Mouse (Mus musculus) spleen, postnatal 4 days (tissue): ENCODE data around the gene Aff1.

Experiments used
- DNase-seq, 2 experiments: peaks; one replicate each; pipeline ENCODE4 v3.0.0; 2022; ENCODE audit warnings: low spot score in 2 of 2

Gene Aff1

GRCm38 (mm10) chr5:103693041-103693641, 967 bp downstream of the Aff1 start:
- DNase-seq, result peak in 1 of 2 experiments; percentile 67

- no peak for DNase-seq
Measured at GRCm38 (mm10) chr5:103694094-103694493, 1.9 kb downstream of the Aff1 start.

- DNase-seq, result no peak
Measured at GRCm38 (mm10) chr5:103697875-103698491, 5.8 kb downstream of the Aff1 start.

GRCm38 (mm10) chr5:103698577-103698976, 6.4 kb downstream of the Aff1 start:
- DNase-seq, result no peak

GRCm38 (mm10) chr5:103699537-103699936, 7.4 kb downstream of the Aff1 start:
- peak in 1 of 2 experiments; percentile 30 for DNase-seq

GRCm38 (mm10) chr5:103700661-103701060, 8.5 kb downstream of the Aff1 start:
- DNase-seq, result no peak

GRCm38 (mm10) chr5:103701466-103701865, 9.3 kb downstream of the Aff1 start:
- DNase-seq, result no peak

- DNase-seq, result no peak
Measured at GRCm38 (mm10) chr5:103702527-103702926, 10.4 kb downstream of the Aff1 start.

- DNase-seq, result no peak
Measured at GRCm38 (mm10) chr5:103705331-103705730, 13.2 kb downstream of the Aff1 start.

GRCm38 (mm10) chr5:103705874-103706273, 13.7 kb downstream of the Aff1 start:
- DNase-seq, result no peak

- peak in 1 of 2 experiments; percentile 29 for DNase-seq
Measured at GRCm38 (mm10) chr5:103709044-103709443, 16.9 kb downstream of the Aff1 start.

GRCm38 (mm10) chr5:103711886-103712285, 19.7 kb downstream of the Aff1 start:
- no peak for DNase-seq

GRCm38 (mm10) chr5:103713422-103713821, 21.2 kb downstream of the Aff1 start:
- no peak for DNase-seq

- DNase-seq, result no peak
Measured at GRCm38 (mm10) chr5:103714943-103715342, 22.8 kb downstream of the Aff1 start.

GRCm38 (mm10) chr5:103716824-103717342, 24.7 kb downstream of the Aff1 start:
- DNase-seq, result no peak

- DNase-seq, result peak in 1 of 2 experiments; percentile 54
Measured at GRCm38 (mm10) chr5:103719131-103719530, 27.0 kb downstream of the Aff1 start.

GRCm38 (mm10) chr5:103719851-103720250, 27.7 kb downstream of the Aff1 start:
- no peak for DNase-seq

- DNase-seq, result no peak
Measured at GRCm38 (mm10) chr5:103720967-103721366, 28.8 kb downstream of the Aff1 start.

GRCm38 (mm10) chr5:103721490-103721889, 29.3 kb downstream of the Aff1 start:
- no peak for DNase-seq

GRCm38 (mm10) chr5:103722721-103723120, 30.5 kb downstream of the Aff1 start:
- no peak for DNase-seq

- DNase-seq, result no peak
Measured at GRCm38 (mm10) chr5:103724384-103724783, 32.2 kb downstream of the Aff1 start.

GRCm38 (mm10) chr5:103724823-103725222, 32.6 kb downstream of the Aff1 start:
- peak in 1 of 2 experiments; percentile 54 for DNase-seq
